Mouse (Mus musculus) erythroblast, embryonic 14.5 days (primary cell): ENCODE results near the gene Unc45b. TPM values are rescaled to one million over a fixed set of nuclear protein-coding genes. Genes with fewer than 3 reads are reported as not detected.
"Not testable (repeated sequence)": the region's sequence is repeated elsewhere in the genome, so short reads cannot be mapped to it uniquely, and the experiment has no call there.

ENCODE experiments used
- H3K27me3 ChIP-seq: 2 replicates; pipeline ENCODE4 v1.6.1; 2012; ENCODE audit warnings: inconsistent platforms; ENCODE audit not compliant: control insufficient read depth
- H3K36me3 ChIP-seq: 2 replicates; pipeline ENCODE4 v1.6.1; 2012; ENCODE audit warnings: mild to moderate bottlenecking, inconsistent platforms; ENCODE audit not compliant: control insufficient read depth
- H3K4me1 ChIP-seq: 2 replicates; pipeline ENCODE4 v1.6.1; 2012; ENCODE audit warnings: inconsistent platforms; ENCODE audit not compliant: control insufficient read depth
- H3K4me3 ChIP-seq: replicated peaks from 2 replicates; pipeline ENCODE3; 2012; ENCODE audit warnings: moderate library complexity, mild to moderate bottlenecking, inconsistent platforms
- H3K9me3 ChIP-seq: 2 replicates; pipeline ENCODE4 v1.6.1; 2012; ENCODE audit warnings: low read length, inconsistent platforms, mixed read lengths; ENCODE audit not compliant: control insufficient read depth
- GATA1 ChIP-seq: IDR thresholded peaks from 2 replicates; pipeline ENCODE4 v1.6.1; 2012; ENCODE audit warnings: low read length, inconsistent platforms, mixed read lengths
- TAL1 ChIP-seq: IDR thresholded peaks from 3 replicates; pipeline ENCODE4 v1.6.1; 2012; ENCODE audit warnings: low read length, inconsistent platforms, mixed read lengths
- polyA plus RNA-seq: library from polyadenylated mRNA; stranded (reverse); fragments of >175 nt; gene quantifications from 2 replicates; pipeline ENCODE4 v1.2.3, GENCODE M21; 2012

The Unc45b gene
- polyA plus RNA-seq, 1 experiment = not detected

GRCm38 (mm10) chr11:82983193-82983592, 72.8 kb downstream of the Unc45b start:
- peaks cover 86% of the 10 kb centered on the region for H3K36me3 ChIP-seq
- no peak overlapping the region for H3K4me3 ChIP-seq
- H3K4me1 ChIP-seq = no peaks in the 10 kb centered on the region; the same call in 1 of the 2 replicates
- no peak for TF ChIP-seq GATA1
- TF ChIP-seq TAL1 = no peak
- no peaks in the 10 kb centered on the region for H3K27me3 ChIP-seq
- peaks cover 6% of the 10 kb centered on the region; the same call in 1 of the 2 replicates for H3K9me3 ChIP-seq

GRCm38 (mm10) chr11:82987621-82988020, 77.3 kb downstream of the Unc45b start:
- Histone ChIP-seq H3K4me3 (no peak overlapping the region), H3K27me3 (peaks cover 8% of the 10 kb centered on the region), H3K9me3 (peaks cover 3% of the 10 kb centered on the region; the same call in 1 of the 2 replicates), H3K4me1 (peaks cover 18% of the 10 kb centered on the region), H3K36me3 (peaks cover 55% of the 10 kb centered on the region)
- TF ChIP-seq GATA1 (no peak), TAL1 (no peak)

GRCm38 (mm10) chr11:82989357-82989756, 79.0 kb downstream of the Unc45b start:
- Histone ChIP-seq H3K36me3 (peaks cover 38% of the 10 kb centered on the region), H3K4me3 (peak overlapping the region; percentile 71), H3K27me3 (peaks cover 8% of the 10 kb centered on the region), H3K4me1 (peaks cover 18% of the 10 kb centered on the region), H3K9me3 (peaks cover 3% of the 10 kb centered on the region; the same call in 1 of the 2 replicates)
- no peak for TF ChIP-seq GATA1
- TF ChIP-seq TAL1 = no peak

- H3K4me1 ChIP-seq = peaks cover 18% of the 10 kb centered on the region
- H3K36me3 ChIP-seq = peaks cover 24% of the 10 kb centered on the region
- H3K4me3 ChIP-seq = peak overlapping the region; percentile 71
- H3K27me3 ChIP-seq, H3K9me3 ChIP-seq: not testable (repeated sequence)
Measured at GRCm38 (mm10) chr11:82990612-82991385, 80.4 kb downstream of the Unc45b start.

GRCm38 (mm10) chr11:82991469-82992166, 81.3 kb downstream of the Unc45b start, which contains the start of gene Slfn9:
Slfn9 (minus strand) TSS chr11:82991830.
- H3K4me1 ChIP-seq = peaks cover 18% of the 10 kb centered on the region
- peak within 1 kb of the TSS; percentile 71 for H3K4me3 ChIP-seq
- no peak for TF ChIP-seq GATA1
- TF ChIP-seq TAL1 = no peak
- H3K9me3 ChIP-seq = no peaks in the 10 kb centered on the region
- H3K27me3 ChIP-seq = peaks cover 8% of the 10 kb centered on the region
- H3K36me3 ChIP-seq = peaks cover 16% of the 10 kb centered on the region

Other genes starting within 250 kb of the Unc45b start
- gene Cct6b, start 146.2 kb upstream of the Unc45b start, polyA plus RNA-seq = 0.03 and 0.07 TPM in 2 replicates
- gene Zfp830, start 146.2 kb upstream of the Unc45b start, polyA plus RNA-seq = 1.7 and 2.0 TPM in 2 replicates
- 0.34 TPM in 2 replicates for gene Lig3, start 129.4 kb upstream of the Unc45b start, polyA plus RNA-seq
- 4.5 and 6.4 TPM in 2 replicates for gene Rffl, start 39.3 kb upstream of the Unc45b start, polyA plus RNA-seq
- gene Rad51d, start 19.9 kb upstream of the Unc45b start, polyA plus RNA-seq = 0.05 and 0.19 TPM in 2 replicates
- 0.03 TPM in 1 of 2 replicates, not detected in the other for gene Fndc8, start 18.4 kb upstream of the Unc45b start, polyA plus RNA-seq
- 1.0 and 2.2 TPM in 2 replicates for gene Nle1, start 2.1 kb upstream of the Unc45b start, polyA plus RNA-seq
- gene Slfn5, start 40.8 kb downstream of the Unc45b start, polyA plus RNA-seq = 0.01 TPM in 1 of 2 replicates, not detected in the other
- gene Slfn9, start 81.3 kb downstream of the Unc45b start, polyA plus RNA-seq = 0.39 and 0.46 TPM in 2 replicates
- not detected in 2 replicates for gene Slfn8, start 110.3 kb downstream of the Unc45b start, polyA plus RNA-seq
- gene Slfn2, start 154.6 kb downstream of the Unc45b start, polyA plus RNA-seq = not detected in 2 replicates
- gene Slfn1, start 206.3 kb downstream of the Unc45b start, polyA plus RNA-seq = not detected in 2 replicates